Mouse (Mus musculus) liver, embryonic 11.5 days (tissue): ENCODE measurements around the gene Slc16a9. TPM values are rescaled to one million over a fixed set of nuclear protein-coding genes. Genes with fewer than 3 reads are reported as not detected.

Source experiments
- ATAC-seq: fragments of 200-750 bp; cut with Nextera tagmentation; replicated peaks from 2 replicates; pipeline ENCODE4 v1.8.0; 2017; ENCODE audit warnings: moderate number of reproducible peaks, mild to moderate bottlenecking, moderate TSS enrichment, moderate library complexity; ENCODE audit not compliant: low FRiP score
- DNase-seq: peaks from one replicate; pipeline ENCODE4 v3.0.0-alpha.2; 2017; ENCODE audit warnings: low spot score
- H3K27ac ChIP-seq: fragments of 300-500 bp; sonication (generic); 2 replicates; pipeline ENCODE4 v1.5.1; 2014; ENCODE audit warnings: mild to moderate bottlenecking, low read depth, low read length, control low read depth
- H3K27me3 ChIP-seq: fragments of 300-500 bp; sonication (generic); replicated peaks from 2 replicates; pipeline ENCODE4 v1.6.1; 2014; ENCODE audit warnings: low read length, mixed read lengths; ENCODE audit not compliant: control insufficient read depth, insufficient read depth
- H3K36me3 ChIP-seq: fragments of 300-500 bp; sonication (generic); 2 replicates; pipeline ENCODE4 v1.6.1; 2014; ENCODE audit warnings: mild to moderate bottlenecking, low read length, moderate library complexity, mixed read lengths; ENCODE audit not compliant: control insufficient read depth, insufficient read depth
- H3K4me1 ChIP-seq: fragments of 300-500 bp; sonication (generic); replicated peaks from 2 replicates; pipeline ENCODE4 v1.6.1; 2014; ENCODE audit warnings: low read length, mixed read lengths; ENCODE audit not compliant: control insufficient read depth, insufficient read depth
- H3K4me2 ChIP-seq: fragments of 300-500 bp; sonication (generic); 2 replicates; pipeline ENCODE4 v1.6.1; 2014; ENCODE audit warnings: mild to moderate bottlenecking, control low read depth, moderate library complexity
- H3K4me3 ChIP-seq: fragments of 300-500 bp; sonication (generic); 2 replicates; pipeline ENCODE4 v1.5.1; 2014; ENCODE audit warnings: low read depth, low read length, control low read depth
- H3K9ac ChIP-seq: fragments of 300-500 bp; sonication (generic); 2 replicates; pipeline ENCODE4 v1.6.1; 2014; ENCODE audit warnings: low read depth, low read length, control low read depth
- H3K9me3 ChIP-seq: fragments of 300-500 bp; sonication (generic); 2 replicates; pipeline ENCODE4 v1.6.1; 2016; ENCODE audit warnings: low read length, inconsistent platforms, mixed read lengths; ENCODE audit not compliant: control insufficient read depth
- WGBS: fragments of 180-500 bp; shearing (Covaris S2); extraction: QIAGEN DNeasy Blood & Tissue Kit; methylation state at CpG from one replicate; pipeline ENCODE4 v1.1.7; 2014; 5-methylcytosine and 5-hydroxymethylcytosine counted together
- polyA plus RNA-seq: library from polyadenylated mRNA; unstranded; fragments of >200 nt; fragmentation: Nextera tagmentation; extraction: Ambion mirVana; gene quantifications from 2 replicates; pipeline ENCODE4 v1.2.1, GENCODE M21; 2014

Gene Slc16a9
- polyA plus RNA-seq, 1 experiment from 2014 or later, result 1.0 TPM

GRCm38 (mm10) chr10:70287825-70288235 is 42.9 kb downstream of the Slc16a9 start:
- Histone ChIP-seq H3K4me1 (peaks cover 7% of the 10 kb centered on the region), H3K9ac (no peak overlapping the region), H3K36me3 (no peaks in the 10 kb centered on the region), H3K9me3 (no peaks in the 10 kb centered on the region), H3K4me2 (peak overlapping the region; percentile 49), H3K4me3 (no peak overlapping the region), H3K27me3 (no peaks in the 10 kb centered on the region), H3K27ac (no peak overlapping the region)
- ATAC-seq, result peak; percentile 64
- 26% methylated on average over 9 of the region's 9 CpGs for WGBS
- peak; percentile 43 for DNase-seq

DNA sequence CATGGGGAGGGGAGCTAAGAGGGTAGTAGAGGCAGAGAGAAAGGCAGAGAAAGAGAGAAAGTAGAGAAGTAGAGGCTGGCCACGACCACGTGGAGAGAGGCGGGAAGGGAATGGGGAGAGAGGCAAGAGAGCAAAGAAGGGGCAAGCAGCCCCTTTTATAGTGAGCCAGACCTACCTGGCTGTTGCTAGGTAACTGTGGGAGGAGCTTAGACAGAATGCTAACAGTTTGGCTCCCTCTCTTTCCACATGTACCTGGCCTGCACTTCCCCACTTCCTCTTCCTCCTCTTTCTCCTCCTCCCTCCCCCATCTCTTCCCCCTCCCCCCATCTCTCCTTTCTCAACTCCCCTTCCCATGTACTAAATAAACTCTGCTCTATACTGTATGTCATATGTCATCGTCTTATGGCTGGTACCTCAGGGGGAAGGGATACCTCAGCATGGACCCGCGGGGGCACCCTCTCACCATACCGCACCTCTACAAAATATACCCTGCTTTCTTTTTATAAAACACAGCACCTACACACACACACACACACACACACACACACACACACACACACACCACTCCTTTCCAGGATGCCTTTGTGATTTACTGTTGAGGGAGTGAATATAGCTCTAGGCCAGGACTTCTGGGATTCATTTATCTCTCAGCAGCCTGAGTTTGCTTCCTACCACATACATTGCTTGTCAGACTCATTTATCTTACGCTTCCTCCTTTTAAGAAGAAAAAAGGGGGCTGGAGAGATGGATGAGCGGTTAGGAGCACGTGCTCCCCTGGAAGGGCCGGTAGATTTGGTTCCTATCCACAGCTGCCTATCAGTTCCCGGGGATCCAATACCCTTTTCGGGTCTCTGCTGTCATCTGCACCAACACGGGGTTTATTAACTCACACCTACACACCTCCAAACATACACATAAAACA is 43.8 kb downstream of the Slc16a9 start:
- H3K27me3 ChIP-seq, result no peaks in the 10 kb centered on the region
- no peaks in the 10 kb centered on the region for H3K9me3 ChIP-seq
- no peak overlapping the region for H3K4me2 ChIP-seq
- H3K9ac ChIP-seq, result no peak overlapping the region
- peaks cover 7% of the 10 kb centered on the region for H3K4me1 ChIP-seq
- H3K36me3 ChIP-seq, result no peaks in the 10 kb centered on the region
- H3K27ac ChIP-seq, result no peak overlapping the region
- DNase-seq (no peak), ATAC-seq (no peak; the same call in 1 of the 2 replicates)
- H3K4me3 ChIP-seq, result no peak overlapping the region
- 41% methylated on average over 14 of the region's 14 CpGs for WGBS

- no peak overlapping the region for H3K27ac ChIP-seq
- no peak overlapping the region for H3K4me2 ChIP-seq
- no peaks in the 10 kb centered on the region for H3K9me3 ChIP-seq
- no peaks in the 10 kb centered on the region for H3K36me3 ChIP-seq
- 27% methylated on average over 7 of the region's 7 CpGs for WGBS
- ATAC-seq, result no peak
- H3K9ac ChIP-seq, result no peak overlapping the region
- no peak for DNase-seq
- H3K4me1 ChIP-seq, result peaks cover 7% of the 10 kb centered on the region
- H3K4me3 ChIP-seq, result no peak overlapping the region
- H3K27me3 ChIP-seq, result no peaks in the 10 kb centered on the region
Observed at GRCm38 (mm10) chr10:70292014-70292413, 47.1 kb downstream of the Slc16a9 start.

GRCm38 (mm10) chr10:70294094-70294493 is 49.2 kb downstream of the Slc16a9 start:
- Histone ChIP-seq H3K36me3 (no peaks in the 10 kb centered on the region), H3K4me3 (no peak overlapping the region), H3K4me1 (no peaks in the 10 kb centered on the region), H3K4me2 (no peak overlapping the region), H3K27me3 (no peaks in the 10 kb centered on the region), H3K9ac (no peak overlapping the region), H3K27ac (no peak overlapping the region), H3K9me3 (no peaks in the 10 kb centered on the region)
- DNase-seq (no peak), ATAC-seq (no peak)
- 44% methylated on average over 8 of the region's 8 CpGs for WGBS

DNA sequence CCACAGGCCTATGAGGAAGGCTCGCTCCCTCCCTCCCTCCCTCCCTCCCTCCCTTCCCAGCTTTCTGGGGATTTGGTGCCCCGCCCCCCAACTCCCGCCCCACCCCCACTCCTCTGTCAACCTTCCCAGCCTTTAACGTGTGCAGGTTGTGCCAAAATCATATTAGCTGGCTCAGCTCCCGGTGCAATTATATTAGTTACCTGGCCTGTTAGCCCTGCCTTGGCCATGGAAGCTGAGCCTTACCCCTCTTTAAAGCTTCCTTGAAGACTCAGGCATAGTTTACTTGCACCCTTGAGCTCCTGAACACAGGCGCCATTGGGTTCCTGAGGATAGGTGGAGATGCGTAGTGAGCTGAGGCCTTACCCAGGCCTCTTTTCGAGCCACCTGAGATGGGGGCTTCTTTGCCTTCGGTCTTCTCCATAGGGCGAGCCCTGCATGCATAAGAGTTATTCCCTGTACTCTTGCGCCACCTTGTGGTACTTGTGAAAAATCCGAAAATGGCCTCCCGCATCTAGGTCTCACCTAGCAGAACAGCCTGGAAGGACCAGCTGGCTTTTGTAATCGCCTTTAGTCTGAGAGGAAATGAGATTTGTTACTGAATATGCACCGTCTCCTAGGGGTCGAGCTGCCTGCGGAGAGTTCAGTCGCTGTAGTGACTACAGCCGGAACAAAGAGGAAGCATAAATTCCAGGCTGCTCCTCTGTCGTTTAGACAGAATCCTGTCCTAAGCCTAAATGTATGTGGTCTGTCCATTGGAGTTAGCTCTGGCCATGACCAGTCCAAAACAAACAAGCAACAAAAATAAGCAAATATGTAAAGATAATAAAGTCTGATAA is 51.8 kb downstream of the Slc16a9 start:
- Histone ChIP-seq H3K27me3 (no peaks in the 10 kb centered on the region), H3K9me3 (no peaks in the 10 kb centered on the region), H3K4me2 (peak overlapping the region; percentile 32; the same call in 1 of the 2 replicates), H3K36me3 (no peaks in the 10 kb centered on the region), H3K4me3 (no peak overlapping the region), H3K9ac (no peak overlapping the region), H3K27ac (no peak overlapping the region), H3K4me1 (no peaks in the 10 kb centered on the region)
- ATAC-seq, result peak; percentile 63
- DNase-seq, result peak; percentile 65
- WGBS, result 8% methylated on average over 20 of the region's 20 CpGs

GRCm38 (mm10) chr10:70299118-70299517 is 54.2 kb downstream of the Slc16a9 start:
- no peak overlapping the region for H3K27ac ChIP-seq
- no peak overlapping the region for H3K9ac ChIP-seq
- no peak for ATAC-seq
- H3K4me1 ChIP-seq, result no peaks in the 10 kb centered on the region
- no peak overlapping the region for H3K4me3 ChIP-seq
- 41% methylated on average over 2 of the region's 2 CpGs for WGBS
- no peak for DNase-seq
- no peaks in the 10 kb centered on the region for H3K36me3 ChIP-seq
- H3K27me3 ChIP-seq, result no peaks in the 10 kb centered on the region
- H3K9me3 ChIP-seq, result no peaks in the 10 kb centered on the region
- H3K4me2 ChIP-seq, result no peak overlapping the region

GRCm38 (mm10) chr10:70299653-70300052 is 54.8 kb downstream of the Slc16a9 start:
- Histone ChIP-seq H3K9ac (no peak overlapping the region), H3K4me3 (no peak overlapping the region), H3K27me3 (no peaks in the 10 kb centered on the region), H3K9me3 (no peaks in the 10 kb centered on the region), H3K36me3 (no peaks in the 10 kb centered on the region), H3K4me1 (no peaks in the 10 kb centered on the region), H3K4me2 (no peak overlapping the region), H3K27ac (no peak overlapping the region)
- no peak for ATAC-seq
- WGBS, result 54% methylated on average over 5 of the region's 5 CpGs
- DNase-seq, result no peak

DNA sequence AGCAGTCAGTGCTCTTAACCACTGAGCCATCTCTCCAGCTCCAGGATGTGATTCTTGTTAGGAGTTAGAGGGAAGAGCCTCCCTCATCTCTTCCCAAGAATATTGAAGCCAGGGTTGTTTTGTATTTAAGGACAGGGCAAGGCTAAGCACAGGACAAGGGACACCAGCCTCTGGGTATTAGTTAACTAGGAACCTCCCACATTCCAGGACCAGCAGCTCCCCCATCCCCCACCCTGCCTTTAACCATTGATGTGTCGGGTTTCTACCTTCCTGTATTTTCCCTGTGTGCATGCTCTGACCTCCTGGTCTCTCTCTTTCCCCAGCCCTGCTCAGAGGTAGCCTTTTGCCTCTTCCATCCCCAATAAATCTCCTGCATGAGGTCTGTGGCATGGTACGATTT is 56.3 kb downstream of the Slc16a9 start:
- no peak overlapping the region for H3K4me2 ChIP-seq
- no peaks in the 10 kb centered on the region for H3K9me3 ChIP-seq
- ATAC-seq, result 0 out of 2 replicates have a peak, but pooled peaks have one; percentile 29
- no peak overlapping the region for H3K27ac ChIP-seq
- H3K4me3 ChIP-seq, result no peak overlapping the region
- H3K27me3 ChIP-seq, result no peaks in the 10 kb centered on the region
- no peak for DNase-seq
- no peak overlapping the region for H3K9ac ChIP-seq
- no peaks in the 10 kb centered on the region for H3K4me1 ChIP-seq
- 47% methylated on average over 2 of the region's 2 CpGs for WGBS
- H3K36me3 ChIP-seq, result no peaks in the 10 kb centered on the region
